Mouse (Mus musculus): ENCODE results near the gene Gtf2f2. TPM values are rescaled to one million over a fixed set of nuclear protein-coding genes. Genes with fewer than 3 reads are reported as not detected.
"Not testable (repeated sequence)": the region's sequence is repeated elsewhere in the genome, so short reads cannot be mapped to it uniquely, and the experiment has no call there.

Gene Gtf2f2
- polyA plus RNA-seq, 1 experiment = 3.9 TPM

- no peak for DNase-seq (ENCODE audit: low read depth, low spot score)
- whole genome bisulfite sequencing = 92% methylated on average over 2 of the region's 2 CpGs
These were observed 76.3 kb downstream of the Gtf2f2 start for GRCm38 (mm10) chr14:75934359-75934758.

- DNase-seq (ENCODE audit: low read depth, low spot score) = no peak
- 97% methylated on average over 23 of the region's 23 CpGs for WGBS
These were observed 79.4 kb downstream of the Gtf2f2 start for GRCm38 (mm10) chr14:75931266-75931665.

GRCm38 (mm10) chr14:75929713-75930112 is 81.0 kb downstream of the Gtf2f2 start:
- 95% methylated on average over 8 of the region's 8 CpGs for WGBS

GRCm38 (mm10) chr14:75923314-75924052 is 87.2 kb downstream of the Gtf2f2 start:
- WGBS = 91% methylated on average over 1 of the region's 1 CpGs

More at GRCm38 (mm10) chr14:75929713-75930112, 81.0 kb downstream of the Gtf2f2 start:
- not testable (repeated sequence) for DNase-seq (ENCODE audit: low read depth, low spot score)

GRCm38 (mm10) chr14:75912665-75913064 is 98.0 kb downstream of the Gtf2f2 start:
- WGBS = 38% methylated on average over 2 of the region's 2 CpGs
- no peak for DNase-seq (ENCODE audit: low read depth, low spot score)

More at GRCm38 (mm10) chr14:75923314-75924052, 87.2 kb downstream of the Gtf2f2 start:
- DNase-seq (ENCODE audit: low read depth, low spot score) = no peak

GRCm38 (mm10) chr14:75911968-75912367 is 98.7 kb downstream of the Gtf2f2 start:
- no peak for DNase-seq (ENCODE audit: low read depth, low spot score)
- 68% methylated on average over 6 of the region's 6 CpGs for WGBS

- no peak for DNase-seq (ENCODE audit: low read depth, low spot score)
These were observed 103.7 kb downstream of the Gtf2f2 start for GRCm38 (mm10) chr14:75906931-75907330.

GRCm38 (mm10) chr14:75904972-75905371 is 105.7 kb downstream of the Gtf2f2 start:
- 94% methylated on average over 3 of the region's 3 CpGs for WGBS
- no peak for DNase-seq (ENCODE audit: low read depth, low spot score)

More at GRCm38 (mm10) chr14:75906931-75907330, 103.7 kb downstream of the Gtf2f2 start:
- 91% methylated on average over 8 of the region's 8 CpGs for WGBS

GRCm38 (mm10) chr14:75903131-75903530 is 107.5 kb downstream of the Gtf2f2 start:
- 77% methylated on average over 3 of the region's 3 CpGs for WGBS

GRCm38 (mm10) chr14:75902013-75902412 is 108.7 kb downstream of the Gtf2f2 start:
- DNase-seq (ENCODE audit: low read depth, low spot score) = no peak
- 88% methylated on average over 2 of the region's 2 CpGs for WGBS

More at GRCm38 (mm10) chr14:75903131-75903530, 107.5 kb downstream of the Gtf2f2 start:
- DNase-seq (ENCODE audit: low read depth, low spot score) = no peak

- 71% methylated on average over 5 of the region's 5 CpGs for WGBS
- DNase-seq (ENCODE audit: low read depth, low spot score) = no peak
These were observed 109.7 kb downstream of the Gtf2f2 start for GRCm38 (mm10) chr14:75900793-75901499.

- DNase-seq (ENCODE audit: low read depth, low spot score) = peak; percentile 52
- 6% methylated on average over 4 of the region's 4 CpGs for WGBS
These were observed 111.1 kb downstream of the Gtf2f2 start for GRCm38 (mm10) chr14:75899566-75899965.

GRCm38 (mm10) chr14:75892118-75892517 is 118.5 kb downstream of the Gtf2f2 start:
- WGBS = 86% methylated on average over 9 of the region's 9 CpGs
- DNase-seq (ENCODE audit: low read depth, low spot score) = no peak

- WGBS = 75% methylated on average over 5 of the region's 5 CpGs
- no peak for DNase-seq (ENCODE audit: low read depth, low spot score)
These were observed 126.8 kb downstream of the Gtf2f2 start for GRCm38 (mm10) chr14:75883873-75884272.

GRCm38 (mm10) chr14:75883330-75883729 is 127.3 kb downstream of the Gtf2f2 start:
- WGBS = 79% methylated on average over 5 of the region's 5 CpGs
- DNase-seq (ENCODE audit: low read depth, low spot score) = no peak

GRCm38 (mm10) chr14:75881856-75882255 is 128.8 kb downstream of the Gtf2f2 start:
- no peak for DNase-seq (ENCODE audit: low read depth, low spot score)
- 42% methylated on average over 4 of the region's 4 CpGs for WGBS

- no peak for DNase-seq (ENCODE audit: low read depth, low spot score)
- WGBS = 34% methylated on average over 8 of the region's 8 CpGs
These were observed 131.7 kb downstream of the Gtf2f2 start for GRCm38 (mm10) chr14:75878980-75879379.

- 67% methylated on average over 3 of the region's 3 CpGs for WGBS
- DNase-seq (ENCODE audit: low read depth, low spot score) = no peak
These were observed 133.4 kb downstream of the Gtf2f2 start for GRCm38 (mm10) chr14:75877297-75877696.

- DNase-seq (ENCODE audit: low read depth, low spot score) = peak; percentile 48
- 19% methylated on average over 21 of the region's 21 CpGs for WGBS
These were observed 134.2 kb downstream of the Gtf2f2 start for GRCm38 (mm10) chr14:75876320-75877043.

- WGBS = 33% methylated on average over 9 of the region's 9 CpGs
- no peak for DNase-seq (ENCODE audit: low read depth, low spot score)
These were observed 137.1 kb downstream of the Gtf2f2 start for GRCm38 (mm10) chr14:75873612-75874011.
